Mouse (Mus musculus) intestine, embryonic 15.5 days (tissue): ENCODE data around the gene Skida1. TPM values are rescaled to one million over a fixed set of nuclear protein-coding genes. Genes with fewer than 3 reads are reported as not detected.

Experiments used
- ATAC-seq: fragments of 200-750 bp; cut with Nextera tagmentation; 2 replicates; pipeline ENCODE4 v1.8.0; 2017; ENCODE audit warnings: moderate TSS enrichment, moderate library complexity
- H3K27ac ChIP-seq: fragments of 300-500 bp; sonication (generic); 2 replicates; pipeline ENCODE4 v1.5.1; 2015; ENCODE audit warnings: mild to moderate bottlenecking, inconsistent platforms
- H3K27me3 ChIP-seq: fragments of 300-500 bp; sonication (generic); replicated peaks from 2 replicates; pipeline ENCODE4 v1.6.1; 2015; ENCODE audit warnings: inconsistent platforms
- H3K36me3 ChIP-seq: fragments of 300-500 bp; sonication (generic); 2 replicates; pipeline ENCODE4 v1.6.1; 2015; ENCODE audit warnings: inconsistent platforms
- H3K4me1 ChIP-seq: fragments of 300-500 bp; sonication (generic); replicated peaks from 2 replicates; pipeline ENCODE4 v1.6.1; 2015; ENCODE audit warnings: inconsistent platforms
- H3K4me2 ChIP-seq: fragments of 300-500 bp; sonication (generic); replicated peaks from 2 replicates; pipeline ENCODE4 v1.6.1; 2015; ENCODE audit warnings: mild to moderate bottlenecking, inconsistent platforms
- H3K4me3 ChIP-seq: fragments of 300-500 bp; sonication (generic); replicated peaks from 2 replicates; pipeline ENCODE4 v1.5.1; 2015; ENCODE audit warnings: inconsistent platforms
- H3K9ac ChIP-seq: fragments of 300-500 bp; sonication (generic); 2 replicates; pipeline ENCODE4 v1.6.1; 2015; ENCODE audit warnings: inconsistent platforms
- H3K9me3 ChIP-seq: fragments of 300-500 bp; sonication (generic); 2 replicates; pipeline ENCODE4 v1.6.1; 2016; ENCODE audit warnings: inconsistent platforms
- WGBS: fragments of 180-500 bp; shearing (Covaris S2); methylation state at CpG from one replicate; pipeline ENCODE4 v1.1.7; 2015; 5-methylcytosine and 5-hydroxymethylcytosine counted together
- polyA plus RNA-seq: library from polyadenylated mRNA; unstranded; fragments of >200 nt; fragmentation: Nextera tagmentation; extraction: Ambion mirVana; gene quantifications from 2 replicates; pipeline ENCODE4 v1.2.1, GENCODE M21; 2015

Gene Skida1
- polyA plus RNA-seq, 1 experiment from 2014 or later = 3.6 TPM

DNA sequence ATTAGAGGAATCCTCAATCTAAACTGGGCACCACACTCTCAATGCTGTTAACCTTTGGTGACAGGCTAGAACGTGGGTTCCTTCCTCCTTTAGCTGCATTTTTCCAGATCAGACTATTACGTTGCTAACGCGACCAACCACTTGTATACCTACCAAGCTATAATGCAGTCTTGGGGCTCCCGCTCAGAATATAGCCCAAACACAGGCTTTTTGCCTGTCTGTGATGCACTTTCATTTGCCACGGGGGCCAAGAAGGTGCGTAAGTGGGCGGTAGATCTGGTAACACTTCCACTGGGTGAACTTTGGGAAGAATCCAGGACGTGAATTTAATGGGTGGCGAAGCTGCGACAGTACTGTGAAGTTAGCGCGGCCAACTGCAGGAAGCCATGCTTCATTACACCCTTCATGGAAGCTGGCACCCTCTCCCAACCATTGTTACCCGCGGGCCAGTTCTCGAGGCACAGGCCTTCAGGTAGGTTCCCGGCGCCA, 15.0 kb upstream of the Skida1 start:
- H3K4me3 ChIP-seq = peak overlapping the region; percentile 91
- peaks cover 6% of the 10 kb centered on the region for H3K4me1 ChIP-seq
- no peaks in the 10 kb centered on the region for H3K36me3 ChIP-seq
- peak overlapping the region; percentile 95 for H3K9ac ChIP-seq
- WGBS = under 1% methylated on average over 18 of the region's 18 CpGs
- peak overlapping the region; percentile 99 for H3K27ac ChIP-seq
- ATAC-seq = peak; percentile 55
- H3K4me2 ChIP-seq = peak overlapping the region; percentile 66
- H3K9me3 ChIP-seq = no peaks in the 10 kb centered on the region
- H3K27me3 ChIP-seq = no peaks in the 10 kb centered on the region

DNA sequence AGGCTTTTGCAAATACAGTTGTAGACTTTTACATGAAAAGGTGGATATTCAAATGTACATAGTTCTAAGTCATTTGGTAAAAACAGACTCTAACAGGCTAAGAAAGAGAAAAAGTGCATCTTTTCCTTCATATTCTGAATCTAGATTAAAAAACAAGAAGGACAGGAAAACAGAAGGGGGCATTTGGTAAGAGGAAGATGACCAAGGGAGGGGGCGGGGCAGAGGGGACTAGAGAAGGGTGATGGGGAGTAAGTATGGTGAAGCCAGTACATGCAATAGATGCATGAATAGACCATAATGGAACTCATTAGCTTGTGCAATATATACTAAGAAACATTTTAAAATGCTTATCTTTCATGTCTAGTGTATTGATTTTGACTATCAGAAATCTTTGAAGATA, 11.5 kb upstream of the Skida1 start:
- WGBS = 79% methylated on average over 1 of the region's 1 CpGs
- Histone ChIP-seq H3K4me1 (no peaks in the 10 kb centered on the region), H3K27ac (no peak overlapping the region), H3K4me3 (no peak overlapping the region), H3K9ac (no peak overlapping the region), H3K9me3 (no peaks in the 10 kb centered on the region), H3K27me3 (no peaks in the 10 kb centered on the region), H3K4me2 (no peak overlapping the region), H3K36me3 (no peaks in the 10 kb centered on the region)
- ATAC-seq = no peak

DNA sequence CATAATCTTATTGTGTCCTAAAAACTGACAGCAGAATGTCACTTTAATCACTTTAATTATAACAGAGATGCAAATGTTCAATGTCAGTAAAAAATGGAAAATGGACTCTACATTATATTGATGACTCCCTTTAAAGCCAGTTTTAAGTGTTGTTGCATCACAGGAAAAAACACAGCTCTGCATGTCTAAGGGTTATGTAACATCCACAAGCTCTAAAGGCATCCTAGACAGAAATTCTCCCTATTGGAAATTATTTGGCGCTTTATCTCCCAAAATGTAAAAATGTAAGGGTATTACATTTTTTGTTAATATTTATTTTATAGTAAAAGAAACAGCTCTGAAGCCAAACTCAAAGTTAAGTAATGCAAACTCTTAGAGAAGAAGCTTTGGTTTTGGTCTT, 11.0 kb upstream of the Skida1 start:
- Histone ChIP-seq H3K9me3 (no peaks in the 10 kb centered on the region), H3K27ac (no peak overlapping the region), H3K9ac (no peak overlapping the region), H3K4me1 (0 out of 2 replicates have a peak, but pooled peaks cover 2% of the 10 kb centered on the region), H3K4me3 (no peak overlapping the region), H3K27me3 (no peaks in the 10 kb centered on the region), H3K36me3 (no peaks in the 10 kb centered on the region), H3K4me2 (no peak overlapping the region)
- ATAC-seq = no peak
- WGBS = 91% methylated on average over 1 of the region's 1 CpGs

DNA sequence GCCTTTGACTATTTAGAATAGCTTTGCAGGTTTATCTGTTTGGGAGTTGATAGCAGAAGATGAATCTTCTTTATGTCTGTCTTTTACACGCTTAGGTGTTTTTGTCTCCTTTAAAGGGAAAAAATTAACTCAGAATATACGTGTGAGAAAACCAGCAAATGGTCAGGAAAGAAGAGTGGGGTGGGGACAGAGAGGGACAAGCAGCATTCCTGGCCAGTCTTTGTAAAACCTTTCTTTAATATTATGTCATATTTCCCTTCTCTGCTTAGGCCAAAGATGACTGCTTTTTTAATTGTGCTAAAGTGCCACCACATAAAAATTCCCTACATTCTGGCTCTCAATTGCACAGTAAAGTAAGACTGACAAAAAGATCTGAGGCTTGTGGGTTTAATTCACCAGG, 10.2 kb upstream of the Skida1 start:
- H3K4me2 ChIP-seq = no peak overlapping the region
- H3K9me3 ChIP-seq = no peaks in the 10 kb centered on the region
- H3K4me3 ChIP-seq = no peak overlapping the region
- 55% methylated on average over 2 of the region's 2 CpGs for WGBS
- ATAC-seq = no peak
- H3K4me1 ChIP-seq = 0 out of 2 replicates have a peak, but pooled peaks cover 2% of the 10 kb centered on the region
- no peaks in the 10 kb centered on the region for H3K27me3 ChIP-seq
- no peak overlapping the region for H3K9ac ChIP-seq
- no peaks in the 10 kb centered on the region for H3K36me3 ChIP-seq
- no peak overlapping the region for H3K27ac ChIP-seq

DNA sequence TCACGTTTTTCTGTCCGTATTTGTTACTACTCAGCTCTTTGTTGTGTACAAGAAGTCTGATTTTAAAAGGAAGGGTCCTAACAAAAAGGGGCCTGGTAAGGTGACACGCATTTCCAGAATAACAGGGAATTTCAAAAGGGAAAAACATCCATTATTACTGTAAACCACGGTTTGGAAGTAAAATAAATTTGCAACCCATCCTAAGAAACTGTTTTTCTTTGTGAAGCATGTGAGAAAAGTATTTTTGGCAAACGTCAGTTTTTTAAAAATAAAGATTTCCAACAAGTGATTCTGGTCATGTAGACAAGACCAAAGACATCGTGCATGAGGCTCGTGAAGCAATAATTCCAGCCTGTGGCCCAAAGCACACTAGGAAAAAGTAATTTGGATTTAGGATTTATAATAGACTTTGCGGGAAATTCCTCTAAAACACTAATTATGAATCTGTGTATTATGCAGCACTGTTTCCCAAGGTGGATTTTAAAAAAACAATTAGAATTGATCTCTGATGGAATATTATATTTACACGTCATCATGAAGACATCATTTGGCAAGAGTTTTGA, 9.4 kb upstream of the Skida1 start:
- Histone ChIP-seq H3K27ac (peak overlapping the region; percentile 99), H3K9me3 (no peaks in the 10 kb centered on the region), H3K4me2 (peak overlapping the region; percentile 92), H3K4me1 (0 out of 2 replicates have a peak, but pooled peaks cover 2% of the 10 kb centered on the region), H3K27me3 (no peaks in the 10 kb centered on the region), H3K9ac (peak overlapping the region; percentile 86), H3K36me3 (no peaks in the 10 kb centered on the region), H3K4me3 (peak overlapping the region; percentile 55)
- ATAC-seq = no peak
- WGBS = 26% methylated on average over 9 of the region's 9 CpGs

DNA sequence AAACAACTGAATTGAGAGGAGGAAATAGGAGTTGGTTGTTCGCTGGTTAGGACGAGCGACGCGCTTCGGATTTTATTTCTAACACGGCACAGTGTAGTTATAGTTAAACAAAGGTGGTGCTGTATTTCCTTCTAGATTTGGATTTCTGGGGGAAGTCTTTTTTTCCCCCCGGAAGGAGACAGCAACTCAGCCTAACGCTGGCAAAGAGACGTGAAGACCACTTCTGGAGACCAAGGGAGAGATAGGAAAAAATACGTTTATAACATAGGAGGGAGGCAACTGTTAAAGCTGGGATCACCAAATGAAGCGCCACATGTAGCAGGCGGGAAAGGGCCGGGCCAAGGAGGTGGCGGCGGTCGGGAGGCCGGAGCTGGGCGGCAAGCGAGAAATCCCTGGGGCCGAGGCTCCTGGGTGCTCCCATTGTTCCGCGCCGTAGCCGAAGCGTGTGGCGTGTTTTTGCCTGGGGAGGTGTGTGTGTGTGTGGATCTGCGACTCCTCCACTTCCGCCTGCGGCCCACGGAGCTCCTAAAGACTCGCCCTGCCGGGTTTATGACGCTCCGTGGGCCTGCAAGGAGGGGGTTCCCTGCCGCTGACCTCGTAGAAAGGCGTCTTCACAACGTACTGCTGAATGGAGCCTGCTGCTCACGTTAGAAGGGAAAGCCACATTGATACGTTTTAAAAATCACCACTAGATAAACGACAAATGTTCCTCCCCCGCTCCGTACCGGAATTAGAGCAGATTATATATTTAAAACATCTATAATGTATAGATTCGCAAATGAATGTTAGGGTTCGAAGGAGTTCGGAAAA, 8.7 kb upstream of the Skida1 start:
- Histone ChIP-seq H3K27ac (peak overlapping the region; percentile 99), H3K9me3 (no peaks in the 10 kb centered on the region), H3K27me3 (no peaks in the 10 kb centered on the region), H3K4me2 (peak overlapping the region; percentile 92), H3K4me1 (0 out of 2 replicates have a peak, but pooled peaks cover 2% of the 10 kb centered on the region), H3K9ac (peak overlapping the region; percentile 86), H3K36me3 (no peaks in the 10 kb centered on the region), H3K4me3 (peak overlapping the region; percentile 55)
- 1% methylated on average over 48 of the region's 48 CpGs for WGBS
- no peak for ATAC-seq

DNA sequence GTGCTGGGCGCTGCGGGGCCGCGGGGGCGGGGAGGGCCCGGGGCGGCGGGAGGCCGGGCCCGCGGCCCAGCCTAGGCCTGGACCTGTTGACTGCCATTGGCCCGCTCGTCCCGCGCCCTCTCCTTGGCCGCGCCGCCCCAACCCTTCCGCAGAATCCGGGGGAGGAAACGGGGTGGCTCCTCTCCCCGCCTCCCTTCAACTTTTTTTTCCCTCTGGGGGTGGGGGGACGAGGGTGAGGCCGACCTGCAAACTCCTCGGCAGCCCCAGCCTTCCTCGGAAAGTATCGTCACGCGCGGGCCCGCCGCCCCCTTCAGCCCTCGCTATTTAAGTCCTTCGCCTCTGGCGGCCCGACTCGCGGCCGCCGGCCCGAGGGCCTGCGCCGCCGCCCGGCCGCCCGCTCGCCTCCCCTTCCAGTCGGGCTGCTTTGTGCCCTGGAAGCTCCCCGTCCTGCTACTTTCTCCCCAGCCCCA, 8.0 kb upstream of the Skida1 start:
- peak overlapping the region; percentile 92 for H3K4me2 ChIP-seq
- H3K27me3 ChIP-seq = no peaks in the 10 kb centered on the region
- 0 out of 2 replicates have a peak, but pooled peaks cover 2% of the 10 kb centered on the region for H3K4me1 ChIP-seq
- peak; percentile 98 for ATAC-seq
- H3K27ac ChIP-seq = peak overlapping the region; percentile 99
- H3K4me3 ChIP-seq = peak overlapping the region; percentile 55
- peak overlapping the region; percentile 86 for H3K9ac ChIP-seq
- no peaks in the 10 kb centered on the region for H3K9me3 ChIP-seq
- 0% methylated on average over 35 of the region's 50 CpGs for WGBS
- H3K36me3 ChIP-seq = no peaks in the 10 kb centered on the region

DNA sequence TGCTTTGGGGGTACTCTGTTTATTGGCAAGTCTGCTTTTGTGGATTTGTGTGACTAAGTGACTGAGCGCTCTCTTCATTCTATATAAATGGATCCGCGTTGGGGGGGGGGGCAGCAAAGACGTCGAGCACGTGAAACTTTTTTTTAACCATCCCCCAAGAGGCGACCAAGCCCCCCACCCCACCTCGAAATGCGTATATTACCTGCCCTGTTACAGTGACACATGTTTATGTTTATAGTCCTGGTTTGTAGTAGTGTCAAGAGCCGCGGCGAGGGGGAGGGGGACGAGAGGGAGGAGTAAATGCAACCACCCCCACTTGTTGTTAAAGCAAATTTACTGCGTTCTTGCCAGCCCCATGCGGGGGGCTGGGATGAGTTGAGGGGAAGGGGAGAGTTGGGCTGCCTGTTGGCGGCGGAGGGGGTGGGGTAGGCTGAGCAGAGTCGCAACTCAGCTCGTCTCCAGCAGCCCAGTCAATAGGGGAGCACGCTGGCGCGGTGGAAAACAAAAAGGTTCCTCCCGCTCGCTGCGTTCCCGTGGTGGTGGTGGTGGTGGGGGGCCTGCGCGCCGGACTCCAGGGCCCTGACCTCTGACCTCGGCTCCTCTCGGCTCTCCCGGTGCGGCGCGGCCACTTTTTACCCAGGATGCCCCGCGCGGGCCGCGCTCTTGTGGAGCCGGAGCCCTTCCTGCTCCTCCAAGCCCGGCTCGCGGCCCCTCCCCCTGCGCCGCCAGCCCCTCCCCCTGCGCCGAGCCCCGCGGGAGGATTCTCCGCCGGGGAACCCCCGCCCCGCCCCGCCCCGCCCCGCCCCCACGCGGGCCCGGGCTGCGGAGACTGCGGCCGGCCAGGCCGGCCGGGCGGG, 7.3 kb upstream of the Skida1 start:
- Histone ChIP-seq H3K27me3 (no peaks in the 10 kb centered on the region), H3K4me3 (peak overlapping the region; percentile 60), H3K9ac (peak overlapping the region; percentile 86), H3K4me2 (peak overlapping the region; percentile 92), H3K36me3 (no peaks in the 10 kb centered on the region), H3K27ac (peak overlapping the region; percentile 99), H3K9me3 (no peaks in the 10 kb centered on the region), H3K4me1 (0 out of 2 replicates have a peak, but pooled peaks cover 2% of the 10 kb centered on the region)
- ATAC-seq = peak; percentile 93
- WGBS = 0% methylated on average over 45 of the region's 66 CpGs

DNA sequence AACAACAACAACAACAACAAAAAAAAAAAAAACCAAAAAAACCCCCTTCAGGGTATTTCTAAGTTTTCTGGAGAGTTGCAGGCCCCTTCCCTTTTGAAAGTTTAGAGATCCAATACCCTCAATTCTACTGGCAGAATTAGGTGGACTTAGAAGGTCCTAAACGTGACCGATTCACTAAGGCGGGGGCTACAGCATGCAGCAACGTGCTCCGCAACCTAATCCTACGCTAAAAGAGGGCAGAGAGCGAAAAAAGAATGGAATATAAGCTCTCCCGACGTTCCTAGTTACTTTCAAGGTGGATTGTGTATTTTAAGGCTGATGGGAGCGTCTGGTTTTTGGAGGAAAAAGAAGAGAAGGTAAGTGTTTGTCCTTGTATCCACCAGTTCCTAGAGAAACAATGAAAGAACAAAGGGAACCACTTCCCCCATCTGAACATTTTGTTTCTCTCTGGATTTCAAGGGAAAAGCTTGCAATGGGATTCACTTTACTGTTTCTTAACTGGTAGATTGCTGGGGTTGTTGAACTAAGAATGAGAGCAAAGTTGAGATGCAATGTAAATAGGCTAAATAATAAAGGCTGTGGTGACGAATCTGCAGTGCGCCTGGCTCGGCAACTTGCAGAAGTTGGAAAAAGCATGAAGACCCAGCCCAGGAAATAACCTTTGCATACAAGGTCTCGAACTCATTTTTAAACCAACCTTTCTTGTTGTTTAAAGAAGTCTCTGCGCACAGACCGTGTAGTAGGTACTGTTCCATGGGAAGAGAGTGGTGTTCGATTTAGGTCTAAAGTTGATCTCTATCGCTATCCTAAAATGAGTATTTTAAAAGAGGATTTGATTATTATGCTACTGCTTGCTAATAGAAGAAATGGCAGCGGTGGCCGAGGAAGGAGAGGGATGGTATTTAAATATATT, 6.4 kb upstream of the Skida1 start, which contains the start of gene Mllt10:
TSS of gene Mllt10 (plus strand) at position 222 of the 913 bp plus-strand sequence.
- peak within 1 kb of the TSS; percentile 73 for H3K9ac ChIP-seq
- peak within 1 kb of the TSS; percentile 99 for H3K27ac ChIP-seq
- WGBS = 6% methylated on average over 20 of the region's 20 CpGs
- 0 out of 2 replicates have a peak, but pooled peaks cover 4% of the 10 kb centered on the region for H3K4me1 ChIP-seq
- peak within 1 kb of the TSS; percentile 92 for H3K4me2 ChIP-seq
- no peaks in the 10 kb centered on the region for H3K36me3 ChIP-seq
- ATAC-seq = no peak
- no peaks in the 10 kb centered on the region for H3K27me3 ChIP-seq
- H3K4me3 ChIP-seq = peak within 1 kb of the TSS; percentile 60
- H3K9me3 ChIP-seq = no peaks in the 10 kb centered on the region

DNA sequence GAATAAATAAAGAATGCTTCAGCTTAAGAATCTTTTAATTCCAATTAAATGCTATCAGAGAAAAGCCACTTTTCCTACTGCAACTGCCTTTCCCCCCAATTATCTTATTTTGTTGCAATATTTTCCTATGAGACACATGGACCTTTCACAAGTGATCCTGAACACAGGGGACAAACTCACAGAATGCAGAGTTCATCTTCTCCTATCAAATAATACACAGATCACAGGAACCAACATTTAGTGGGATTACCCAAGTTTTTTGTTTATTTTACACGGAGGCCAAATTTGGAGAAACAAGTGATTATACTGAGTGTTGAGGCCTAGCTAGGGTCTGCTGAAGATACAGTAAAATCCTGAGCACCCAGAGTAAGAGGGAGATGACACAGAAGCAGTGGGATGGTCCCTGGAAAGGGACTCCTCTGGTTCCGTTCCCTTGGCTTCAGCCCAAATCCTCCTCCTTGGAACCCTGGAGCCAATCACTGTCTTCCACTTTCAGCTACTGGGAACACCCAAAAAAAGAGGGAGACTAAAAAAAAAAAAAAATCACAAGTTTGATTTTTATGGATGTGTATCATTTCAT, 5.2 kb upstream of the Skida1 start:
- H3K9me3 ChIP-seq = no peaks in the 10 kb centered on the region
- 19% methylated on average over 2 of the region's 2 CpGs for WGBS
- H3K27me3 ChIP-seq = no peaks in the 10 kb centered on the region
- no peak overlapping the region for H3K4me3 ChIP-seq
- ATAC-seq = no peak
- no peak overlapping the region for H3K9ac ChIP-seq
- no peaks in the 10 kb centered on the region for H3K36me3 ChIP-seq
- peaks cover 12% of the 10 kb centered on the region; the same call in 1 of the 2 replicates for H3K4me1 ChIP-seq
- H3K27ac ChIP-seq = no peak overlapping the region
- no peak overlapping the region for H3K4me2 ChIP-seq
